In genomic region chr17:67257780-67258179, GRCm38 (mm10) we compare ENCODE assay signal across 29 mouse cellular contexts.
A peak's percentile ranks its signal among the peaks of the same experiment; 100 is the strongest.
DNase-seq lines count a peak whose midpoint lies in the region; ATAC-seq and TF ChIP-seq lines count a peak whose summit lies in the region.
"Had no signal": no experiment of that assay in that cellular context is flagged by ENCODE, and none has a peak within 500 bp of the region (broad histone marks: within the 10 kb centered on the region; RNA-seq: fewer than 3 reads in every experiment).

No protein-coding gene starts in this region.

- peak; percentile 24 for DNase-seq in intestine, embryonic 14.5 days (ENCODE audit: low spot score)
- peak; percentile 44 for DNase-seq in midbrain, embryonic 11.5 days (ENCODE audit: low spot score, missing footprints)
- DNase-seq in lung, postnatal 0 days (ENCODE audit: low spot score) = peak; percentile 51
- peak; percentile 30 to 55 for DNase-seq in lung, postnatal 4 days
- no peak for DNase-seq in thymus, postnatal 0 days (ENCODE audit: low spot score)
- no peak for DNase-seq in adrenal gland, postnatal 36 days
- DNase-seq: adrenal gland, postnatal 10 days; B cell, adult 2 months; cerebellum, adult 11-12 months; cerebellum, adult 8-10 months; cerebellum, postnatal 10 days; cerebellum, postnatal 36 days; embryo, embryonic 11 days; gastrocnemius, postnatal 25 days; heart, adult 2 months had no signal

- TF ChIP-seq EP300 in lung, postnatal 0 days (IDR thresholded peaks at IDR 0.05) = peak; percentile 93

- no peak overlapping the region for H3K4me2 ChIP-seq in intestine, embryonic 14.5 days (ENCODE audit: low read length)
- no peak overlapping the region for H3K4me2 ChIP-seq in intestine, embryonic 15.5 days (replicated peaks)
- no peak overlapping the region for H3K4me2 ChIP-seq in midbrain, embryonic 11.5 days
- H3K4me2 ChIP-seq in midbrain, embryonic 15.5 days = no peak overlapping the region
- H3K4me2 ChIP-seq in lung, postnatal 0 days (replicated peaks; ENCODE audit: low read depth, low read length) = no peak overlapping the region
- H3K4me2 ChIP-seq: embryonic facial prominence, embryonic 13.5 days; forebrain, embryonic 12.5 days; forebrain, embryonic 15.5 days; heart, embryonic 13.5 days; hindbrain, embryonic 13.5 days had no signal

- H3K4me1 ChIP-seq in intestine, embryonic 14.5 days (replicated peaks; ENCODE audit: control insufficient read depth, insufficient read depth, low read length) = no peaks in the 10 kb centered on the region
- H3K4me1 ChIP-seq in intestine, embryonic 15.5 days (replicated peaks) = no peaks in the 10 kb centered on the region
- no peaks in the 10 kb centered on the region for H3K4me1 ChIP-seq in midbrain, embryonic 11.5 days (ENCODE audit: control insufficient read depth, insufficient read depth, low read length)
- no peaks in the 10 kb centered on the region for H3K4me1 ChIP-seq in midbrain, embryonic 15.5 days
- H3K4me1 ChIP-seq in lung, postnatal 0 days (ENCODE audit: insufficient read depth, low read depth, low read length) = peaks cover 9% of the 10 kb centered on the region; the same call in 1 of the 2 replicates
- H3K4me1 ChIP-seq: forebrain, embryonic 12.5 days; forebrain, embryonic 15.5 days; heart, embryonic 13.5 days had no signal

- H3K4me3 ChIP-seq in intestine, embryonic 14.5 days (ENCODE audit: low read depth, low read length) = no peak overlapping the region
- H3K4me3 ChIP-seq in intestine, embryonic 15.5 days (replicated peaks) = no peak overlapping the region
- no peak overlapping the region for H3K4me3 ChIP-seq in midbrain, embryonic 11.5 days (ENCODE audit: low read depth, low read length)
- no peak overlapping the region for H3K4me3 ChIP-seq in midbrain, embryonic 15.5 days
- no peak overlapping the region for H3K4me3 ChIP-seq in lung, postnatal 0 days (ENCODE audit: low read depth, low read length)
- H3K4me3 ChIP-seq: embryonic facial prominence, embryonic 10.5 days; embryonic facial prominence, embryonic 13.5 days; erythroblast, embryonic 14.5 days; forebrain, embryonic 12.5 days; forebrain, embryonic 15.5 days; heart, adult 2 months; heart, embryonic 10.5 days; heart, embryonic 13.5 days; hindbrain, embryonic 13.5 days had no signal

- no peaks in the 10 kb centered on the region for H3K9me3 ChIP-seq in intestine, embryonic 14.5 days (ENCODE audit: control insufficient read depth, low read length)
- no peaks in the 10 kb centered on the region for H3K9me3 ChIP-seq in intestine, embryonic 15.5 days
- H3K9me3 ChIP-seq in midbrain, embryonic 11.5 days (ENCODE audit: control insufficient read depth, low read length) = no peaks in the 10 kb centered on the region
- no peaks in the 10 kb centered on the region for H3K9me3 ChIP-seq in midbrain, embryonic 15.5 days
- H3K9me3 ChIP-seq in lung, postnatal 0 days (ENCODE audit: low read length) = no peaks in the 10 kb centered on the region
- H3K9me3 ChIP-seq: embryonic facial prominence, embryonic 13.5 days; forebrain, embryonic 12.5 days; forebrain, embryonic 15.5 days; heart, embryonic 10.5 days; hindbrain, embryonic 13.5 days had no signal

- 61% methylated on average over 5 of the region's 5 CpGs for WGBS in intestine, embryonic 14.5 days
- WGBS in intestine, embryonic 15.5 days = 47% methylated on average over 5 of the region's 5 CpGs
- WGBS in midbrain, embryonic 11.5 days = 84% methylated on average over 5 of the region's 5 CpGs
- 91% methylated on average over 5 of the region's 5 CpGs for WGBS in midbrain, embryonic 15.5 days
- WGBS in lung, postnatal 0 days = 31% methylated on average over 5 of the region's 5 CpGs

- ATAC-seq in intestine, embryonic 14.5 days (replicated peaks; ENCODE audit: low FRiP score, low TSS enrichment, low read depth) = no peak
- ATAC-seq in intestine, embryonic 15.5 days = no peak
- no peak for ATAC-seq in midbrain, embryonic 11.5 days (ENCODE audit: low FRiP score)
- ATAC-seq in midbrain, embryonic 15.5 days (replicated peaks) = no peak
- ATAC-seq in lung, postnatal 0 days = peak; percentile 66
- ATAC-seq: forebrain, embryonic 15.5 days; hindbrain, embryonic 16.5 days; Patski had no signal

- H3K27me3 ChIP-seq in intestine, embryonic 14.5 days (replicated peaks; ENCODE audit: control insufficient read depth, insufficient read depth, low read length) = no peaks in the 10 kb centered on the region
- no peaks in the 10 kb centered on the region for H3K27me3 ChIP-seq in intestine, embryonic 15.5 days (replicated peaks)
- H3K27me3 ChIP-seq in midbrain, embryonic 11.5 days (ENCODE audit: control insufficient read depth, insufficient read depth, low read length) = no peaks in the 10 kb centered on the region
- no peaks in the 10 kb centered on the region for H3K27me3 ChIP-seq in midbrain, embryonic 15.5 days (replicated peaks)
- H3K27me3 ChIP-seq in lung, postnatal 0 days (replicated peaks; ENCODE audit: insufficient read depth, low read length) = no peaks in the 10 kb centered on the region
- H3K27me3 ChIP-seq: CH12.LX; embryonic facial prominence, embryonic 13.5 days; forebrain, embryonic 12.5 days; forebrain, embryonic 15.5 days; heart, embryonic 13.5 days; hindbrain, embryonic 13.5 days; Patski had no signal

- H3K36me3 ChIP-seq in intestine, embryonic 14.5 days (ENCODE audit: control insufficient read depth, insufficient read depth, low read length) = no peaks in the 10 kb centered on the region
- H3K36me3 ChIP-seq in intestine, embryonic 15.5 days = no peaks in the 10 kb centered on the region
- no peaks in the 10 kb centered on the region for H3K36me3 ChIP-seq in midbrain, embryonic 11.5 days (ENCODE audit: control insufficient read depth, insufficient read depth, low read length)
- no peaks in the 10 kb centered on the region for H3K36me3 ChIP-seq in midbrain, embryonic 15.5 days (replicated peaks)
- H3K36me3 ChIP-seq in lung, postnatal 0 days (ENCODE audit: insufficient read depth, low read length) = no peaks in the 10 kb centered on the region
- H3K36me3 ChIP-seq: embryonic facial prominence, embryonic 10.5 days; embryonic facial prominence, embryonic 13.5 days; forebrain, embryonic 12.5 days; forebrain, embryonic 15.5 days; G1E; hindbrain, embryonic 13.5 days had no signal

- H3K27ac ChIP-seq in intestine, embryonic 14.5 days (ENCODE audit: low read depth) = no peak overlapping the region
- H3K27ac ChIP-seq in intestine, embryonic 15.5 days = no peak overlapping the region
- no peak overlapping the region for H3K27ac ChIP-seq in midbrain, embryonic 11.5 days (ENCODE audit: low read depth, low read length)
- H3K27ac ChIP-seq in midbrain, embryonic 15.5 days = no peak overlapping the region
- no peak overlapping the region for H3K27ac ChIP-seq in lung, postnatal 0 days (ENCODE audit: low read length)
- H3K27ac ChIP-seq: embryonic facial prominence, embryonic 10.5 days; embryonic facial prominence, embryonic 13.5 days; forebrain, embryonic 12.5 days; forebrain, embryonic 15.5 days; heart, adult 2 months; heart, embryonic 10.5 days; heart, embryonic 13.5 days; hindbrain, embryonic 13.5 days had no signal

- no peak for TF ChIP-seq CTCF in lung, postnatal 0 days (IDR thresholded peaks at IDR 0.05)

- H3K9ac ChIP-seq in intestine, embryonic 14.5 days (ENCODE audit: low read length) = no peak overlapping the region
- H3K9ac ChIP-seq in intestine, embryonic 15.5 days = no peak overlapping the region
- no peak overlapping the region for H3K9ac ChIP-seq in midbrain, embryonic 11.5 days (ENCODE audit: low read length)
- no peak overlapping the region for H3K9ac ChIP-seq in midbrain, embryonic 15.5 days
- H3K9ac ChIP-seq in lung, postnatal 0 days (replicated peaks; ENCODE audit: low read depth) = no peak overlapping the region
- H3K9ac ChIP-seq: embryonic facial prominence, embryonic 13.5 days; forebrain, embryonic 12.5 days; forebrain, embryonic 15.5 days; heart, embryonic 13.5 days; hindbrain, embryonic 13.5 days had no signal

Comparison
In these comparisons a context has a peak if more than half of its experiments do, and no peak if none do; other contexts are left out.
1. DNase-seq: peak in intestine, embryonic 14.5 days (single experiment), midbrain, embryonic 11.5 days (single experiment), lung, postnatal 0 days (single experiment) and lung, postnatal 4 days (2 of 2); none in thymus, postnatal 0 days (single experiment) and adrenal gland, postnatal 36 days (0 of 2).